Mouse (Mus musculus): ENCODE data around the gene Runx2. TPM values are rescaled to one million over a fixed set of nuclear protein-coding genes. Genes with fewer than 3 reads are reported as not detected.

Gene Runx2
- polyA plus RNA-seq, 1 experiment from 2014 or later: 0.25 TPM

- Histone ChIP-seq H3K4me1 (ENCODE audit: control insufficient read depth, insufficient read depth, low read length) (no peaks in the 10 kb centered on the region), H3K9me3 (replicated peaks; ENCODE audit: control insufficient read depth, low read length) (no peaks in the 10 kb centered on the region), H3K9ac (ENCODE audit: low read length) (no peak overlapping the region), H3K36me3 (ENCODE audit: control insufficient read depth, insufficient read depth, low read length) (no peaks in the 10 kb centered on the region), H3K4me3 (ENCODE audit: low read depth, low read length) (no peak overlapping the region), H3K27me3 (replicated peaks; ENCODE audit: control insufficient read depth, insufficient read depth, low read length) (no peaks in the 10 kb centered on the region; the same call in 1 of the 2 replicates), H3K4me2 (ENCODE audit: low read length) (no peak overlapping the region), H3K27ac (ENCODE audit: low read depth, low read length) (no peak overlapping the region)
- DNase-seq (ENCODE audit: low spot score) (no peak), ATAC-seq (no peak)
- WGBS: 95% methylated on average over 8 of the region's 8 CpGs
These were observed 338.7 kb downstream of the Runx2 start for GRCm38 (mm10) chr17:44475910-44476309.

GRCm38 (mm10) chr17:44474280-44474679, 340.3 kb downstream of the Runx2 start:
- whole genome bisulfite sequencing: 73% methylated on average over 3 of the region's 3 CpGs
- H3K9ac ChIP-seq (ENCODE audit: low read length): no peak overlapping the region

GRCm38 (mm10) chr17:44472695-44473094, 341.9 kb downstream of the Runx2 start:
- no peaks in the 10 kb centered on the region for H3K36me3 ChIP-seq (ENCODE audit: control insufficient read depth, insufficient read depth, low read length)
- H3K9ac ChIP-seq (ENCODE audit: low read length): no peak overlapping the region
- H3K4me2 ChIP-seq (ENCODE audit: low read length): no peak overlapping the region
- WGBS: 52% methylated on average over 7 of the region's 7 CpGs
- H3K9me3 ChIP-seq (replicated peaks; ENCODE audit: control insufficient read depth, low read length): no peaks in the 10 kb centered on the region
- DNase-seq (ENCODE audit: low spot score) (peak; percentile 14), ATAC-seq (no peak)
- H3K27ac ChIP-seq (ENCODE audit: low read depth, low read length): no peak overlapping the region
- no peaks in the 10 kb centered on the region for H3K27me3 ChIP-seq (replicated peaks; ENCODE audit: control insufficient read depth, insufficient read depth, low read length)
- H3K4me3 ChIP-seq (ENCODE audit: low read depth, low read length): no peak overlapping the region
- H3K4me1 ChIP-seq (ENCODE audit: control insufficient read depth, insufficient read depth, low read length): no peaks in the 10 kb centered on the region

More at GRCm38 (mm10) chr17:44474280-44474679, 340.3 kb downstream of the Runx2 start:
- DNase-seq (ENCODE audit: low spot score) (no peak), ATAC-seq (no peak)
- no peaks in the 10 kb centered on the region for H3K27me3 ChIP-seq (replicated peaks; ENCODE audit: control insufficient read depth, insufficient read depth, low read length)
- no peaks in the 10 kb centered on the region for H3K36me3 ChIP-seq (ENCODE audit: control insufficient read depth, insufficient read depth, low read length)
- H3K27ac ChIP-seq (ENCODE audit: low read depth, low read length): no peak overlapping the region
- H3K4me3 ChIP-seq (ENCODE audit: low read depth, low read length): no peak overlapping the region
- no peaks in the 10 kb centered on the region for H3K9me3 ChIP-seq (replicated peaks; ENCODE audit: control insufficient read depth, low read length)
- no peak overlapping the region for H3K4me2 ChIP-seq (ENCODE audit: low read length)
- H3K4me1 ChIP-seq (ENCODE audit: control insufficient read depth, insufficient read depth, low read length): no peaks in the 10 kb centered on the region

- Histone ChIP-seq H3K36me3 (ENCODE audit: control insufficient read depth, insufficient read depth, low read length) (no peaks in the 10 kb centered on the region), H3K9me3 (replicated peaks; ENCODE audit: control insufficient read depth, low read length) (no peaks in the 10 kb centered on the region), H3K27me3 (replicated peaks; ENCODE audit: control insufficient read depth, insufficient read depth, low read length) (no peaks in the 10 kb centered on the region), H3K4me1 (ENCODE audit: control insufficient read depth, insufficient read depth, low read length) (no peaks in the 10 kb centered on the region), H3K27ac (ENCODE audit: low read depth, low read length) (no peak overlapping the region), H3K9ac (ENCODE audit: low read length) (no peak overlapping the region), H3K4me2 (ENCODE audit: low read length) (no peak overlapping the region), H3K4me3 (ENCODE audit: low read depth, low read length) (no peak overlapping the region)
- 87% methylated on average over 4 of the region's 4 CpGs for WGBS
- ATAC-seq (no peak), DNase-seq (ENCODE audit: low spot score) (no peak)
These were observed 350.9 kb downstream of the Runx2 start for GRCm38 (mm10) chr17:44463679-44464078.

GRCm38 (mm10) chr17:44460156-44460555, 354.4 kb downstream of the Runx2 start:
- DNase-seq (ENCODE audit: low spot score): no peak
- ATAC-seq: no peak
- Histone ChIP-seq H3K4me3 (ENCODE audit: low read depth, low read length) (no peak overlapping the region), H3K4me2 (ENCODE audit: low read length) (no peak overlapping the region), H3K36me3 (ENCODE audit: control insufficient read depth, insufficient read depth, low read length) (no peaks in the 10 kb centered on the region), H3K27me3 (replicated peaks; ENCODE audit: control insufficient read depth, insufficient read depth, low read length) (no peaks in the 10 kb centered on the region), H3K9me3 (replicated peaks; ENCODE audit: control insufficient read depth, low read length) (no peaks in the 10 kb centered on the region), H3K9ac (ENCODE audit: low read length) (no peak overlapping the region), H3K4me1 (ENCODE audit: control insufficient read depth, insufficient read depth, low read length) (no peaks in the 10 kb centered on the region), H3K27ac (ENCODE audit: low read depth, low read length) (no peak overlapping the region)
- WGBS: 91% methylated on average over 6 of the region's 6 CpGs

GRCm38 (mm10) chr17:44459029-44459428, 355.6 kb downstream of the Runx2 start:
- Histone ChIP-seq H3K27me3 (replicated peaks; ENCODE audit: control insufficient read depth, insufficient read depth, low read length) (no peaks in the 10 kb centered on the region), H3K36me3 (ENCODE audit: control insufficient read depth, insufficient read depth, low read length) (no peaks in the 10 kb centered on the region)

GRCm38 (mm10) chr17:44456696-44457095, 357.9 kb downstream of the Runx2 start:
- DNase-seq (ENCODE audit: low spot score) (no peak), ATAC-seq (no peak)
- WGBS: 85% methylated on average over 3 of the region's 3 CpGs

More at GRCm38 (mm10) chr17:44459029-44459428, 355.6 kb downstream of the Runx2 start:
- DNase-seq (ENCODE audit: low spot score) (no peak), ATAC-seq (no peak)
- H3K9me3 ChIP-seq (replicated peaks; ENCODE audit: control insufficient read depth, low read length): no peaks in the 10 kb centered on the region
- no peak overlapping the region for H3K4me2 ChIP-seq (ENCODE audit: low read length)
- no peak overlapping the region for H3K9ac ChIP-seq (ENCODE audit: low read length)
- H3K27ac ChIP-seq (ENCODE audit: low read depth, low read length): no peak overlapping the region
- H3K4me3 ChIP-seq (ENCODE audit: low read depth, low read length): no peak overlapping the region
- 92% methylated on average over 4 of the region's 4 CpGs for WGBS
- no peaks in the 10 kb centered on the region for H3K4me1 ChIP-seq (ENCODE audit: control insufficient read depth, insufficient read depth, low read length)

GRCm38 (mm10) chr17:44455681-44456600, 358.7 kb downstream of the Runx2 start:
- H3K9me3 ChIP-seq (replicated peaks; ENCODE audit: control insufficient read depth, low read length): no peaks in the 10 kb centered on the region
- no peaks in the 10 kb centered on the region for H3K4me1 ChIP-seq (ENCODE audit: control insufficient read depth, insufficient read depth, low read length)
- no peaks in the 10 kb centered on the region for H3K27me3 ChIP-seq (replicated peaks; ENCODE audit: control insufficient read depth, insufficient read depth, low read length)
- no peak overlapping the region for H3K4me3 ChIP-seq (ENCODE audit: low read depth, low read length)
- H3K36me3 ChIP-seq (ENCODE audit: control insufficient read depth, insufficient read depth, low read length): no peaks in the 10 kb centered on the region
- 44% methylated on average over 12 of the region's 12 CpGs for WGBS
- no peak overlapping the region for H3K27ac ChIP-seq (ENCODE audit: low read depth, low read length)
- ATAC-seq (peak; percentile 72; the same call in 1 of the 2 replicates), DNase-seq (ENCODE audit: low spot score) (peak; percentile 80)
- no peak overlapping the region for H3K4me2 ChIP-seq (ENCODE audit: low read length)
- no peak overlapping the region for H3K9ac ChIP-seq (ENCODE audit: low read length)

More at GRCm38 (mm10) chr17:44456696-44457095, 357.9 kb downstream of the Runx2 start:
- H3K27ac ChIP-seq (ENCODE audit: low read depth, low read length): no peak overlapping the region
- H3K9ac ChIP-seq (ENCODE audit: low read length): no peak overlapping the region
- no peak overlapping the region for H3K4me2 ChIP-seq (ENCODE audit: low read length)
- H3K36me3 ChIP-seq (ENCODE audit: control insufficient read depth, insufficient read depth, low read length): no peaks in the 10 kb centered on the region
- H3K4me1 ChIP-seq (ENCODE audit: control insufficient read depth, insufficient read depth, low read length): no peaks in the 10 kb centered on the region
- H3K9me3 ChIP-seq (replicated peaks; ENCODE audit: control insufficient read depth, low read length): no peaks in the 10 kb centered on the region
- H3K27me3 ChIP-seq (replicated peaks; ENCODE audit: control insufficient read depth, insufficient read depth, low read length): no peaks in the 10 kb centered on the region
- no peak overlapping the region for H3K4me3 ChIP-seq (ENCODE audit: low read depth, low read length)

GRCm38 (mm10) chr17:44449915-44450471, 364.6 kb downstream of the Runx2 start:
- WGBS: 87% methylated on average over 9 of the region's 9 CpGs
- Histone ChIP-seq H3K36me3 (ENCODE audit: control insufficient read depth, insufficient read depth, low read length) (no peaks in the 10 kb centered on the region), H3K9ac (ENCODE audit: low read length) (no peak overlapping the region), H3K4me3 (ENCODE audit: low read depth, low read length) (no peak overlapping the region), H3K27me3 (replicated peaks; ENCODE audit: control insufficient read depth, insufficient read depth, low read length) (no peaks in the 10 kb centered on the region), H3K9me3 (replicated peaks; ENCODE audit: control insufficient read depth, low read length) (no peaks in the 10 kb centered on the region), H3K4me1 (ENCODE audit: control insufficient read depth, insufficient read depth, low read length) (no peaks in the 10 kb centered on the region), H3K27ac (ENCODE audit: low read depth, low read length) (no peak overlapping the region), H3K4me2 (ENCODE audit: low read length) (no peak overlapping the region)
- DNase-seq (ENCODE audit: low spot score) (no peak), ATAC-seq (no peak)
